19 mouse cellular contexts compared by ENCODE assay signal in the genomic region with DNA sequence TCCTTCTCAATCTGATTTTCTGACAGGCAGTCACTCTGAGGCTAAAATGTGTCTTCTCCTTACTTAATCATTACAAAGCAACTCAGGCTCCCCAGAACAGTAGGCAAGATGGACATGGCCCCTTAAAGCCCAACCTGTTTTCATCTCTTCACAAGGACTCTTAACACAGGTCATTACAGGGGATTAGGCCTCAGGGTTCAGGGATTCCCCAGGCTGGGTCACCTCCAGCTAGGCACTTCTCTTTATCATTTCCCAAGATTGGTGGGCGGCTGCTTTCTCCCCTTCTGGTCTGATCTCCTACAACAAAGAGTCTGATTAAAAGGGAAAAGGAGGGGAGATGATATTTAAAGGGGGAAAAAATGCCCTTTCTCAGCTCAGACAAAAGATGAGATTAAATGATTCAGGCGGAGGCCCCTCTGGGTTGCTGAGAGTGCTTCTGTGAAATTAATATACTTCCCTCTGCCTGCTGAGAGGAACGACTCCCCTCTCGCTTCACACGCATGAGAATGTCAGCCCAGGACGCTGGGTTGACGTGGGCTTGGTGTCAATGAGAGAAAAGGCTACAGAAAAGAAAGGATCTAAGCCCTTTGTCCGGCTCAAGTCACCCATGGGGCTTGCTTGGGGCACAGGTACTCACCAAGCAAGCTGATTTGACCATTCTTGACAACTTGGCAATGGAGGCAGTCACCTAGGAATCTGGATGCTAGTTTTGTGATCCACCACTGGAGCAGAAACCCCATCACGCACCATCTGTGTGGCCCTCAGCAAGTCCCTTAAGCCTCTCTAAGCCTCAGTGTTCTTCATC.
DNase-seq lines count a peak whose midpoint lies in the region; ATAC-seq lines count a peak whose summit lies in the region.
"Had no signal": no experiment of that assay in that cellular context is flagged by ENCODE, and none has a peak within 500 bp of the region (broad histone marks: within the 10 kb centered on the region; RNA-seq: fewer than 3 reads in every experiment).

No protein-coding gene starts in this region.

- peaks cover 5% of the 10 kb centered on the region; the same call in 1 of the 2 replicates for H3K27me3 ChIP-seq in forebrain, embryonic 12.5 days
- H3K27me3 ChIP-seq in forebrain, embryonic 16.5 days (replicated peaks; ENCODE audit: control insufficient read depth, insufficient read depth, low read length): no peaks in the 10 kb centered on the region
- H3K27me3 ChIP-seq in embryonic facial prominence, embryonic 11.5 days (ENCODE audit: control insufficient read depth, insufficient read depth, low read length): no peaks in the 10 kb centered on the region
- peaks cover 25% of the 10 kb centered on the region for H3K27me3 ChIP-seq in midbrain, embryonic 13.5 days
- H3K27me3 ChIP-seq: CH12.LX; heart, embryonic 12.5 days had no signal

- peak; percentile 56 for DNase-seq in embryo, embryonic 10 days (ENCODE audit: low spot score)
- peak; percentile 27 for DNase-seq in embryonic facial prominence, embryonic 11.5 days (ENCODE audit: low spot score)
- DNase-seq in lung, postnatal 25 days (ENCODE audit: low spot score): no peak
- DNase-seq in kidney, adult 18-20 months: no peak
- no peak for DNase-seq in urinary bladder, postnatal 4 days (ENCODE audit: low spot score in 2 of 2)
- DNase-seq: adrenal gland, postnatal 36 days; cerebellum, adult 18-20 months; heart, postnatal 14 days; kidney, adult 9 months; kidney, postnatal 25 days; liver, postnatal 0 days; lung, postnatal 14 days; thymus, postnatal 14 days had no signal

- H3K27ac ChIP-seq in forebrain, embryonic 12.5 days: no peak overlapping the region
- no peak overlapping the region for H3K27ac ChIP-seq in forebrain, embryonic 16.5 days (ENCODE audit: low read length)
- H3K27ac ChIP-seq in embryonic facial prominence, embryonic 11.5 days (replicated peaks; ENCODE audit: low read depth, low read length): no peak overlapping the region
- no peak overlapping the region for H3K27ac ChIP-seq in midbrain, embryonic 13.5 days
- H3K27ac ChIP-seq: limb, embryonic 10.5 days had no signal

- peak overlapping the region; percentile 13; the same call in 1 of the 2 replicates for H3K4me2 ChIP-seq in forebrain, embryonic 12.5 days
- no peak overlapping the region for H3K4me2 ChIP-seq in forebrain, embryonic 16.5 days (ENCODE audit: low read length)
- no peak overlapping the region for H3K4me2 ChIP-seq in embryonic facial prominence, embryonic 11.5 days (ENCODE audit: low read depth, low read length)
- H3K4me2 ChIP-seq in midbrain, embryonic 13.5 days (replicated peaks): peak overlapping the region; percentile 0; the same call in 1 of the 2 replicates
- H3K4me2 ChIP-seq: heart, embryonic 12.5 days had no signal

- H3K4me3 ChIP-seq in forebrain, embryonic 12.5 days (replicated peaks): no peak overlapping the region
- no peak overlapping the region for H3K4me3 ChIP-seq in forebrain, embryonic 16.5 days (replicated peaks; ENCODE audit: low read length)
- no peak overlapping the region for H3K4me3 ChIP-seq in embryonic facial prominence, embryonic 11.5 days (ENCODE audit: low read depth, low read length)
- no peak overlapping the region for H3K4me3 ChIP-seq in midbrain, embryonic 13.5 days (replicated peaks)
- H3K4me3 ChIP-seq: heart, embryonic 12.5 days; limb, embryonic 10.5 days had no signal

- H3K4me1 ChIP-seq in forebrain, embryonic 12.5 days: peaks cover 16% of the 10 kb centered on the region
- H3K4me1 ChIP-seq in forebrain, embryonic 16.5 days (replicated peaks; ENCODE audit: control insufficient read depth, insufficient read depth, low read length): peaks cover 9% of the 10 kb centered on the region
- no peaks in the 10 kb centered on the region for H3K4me1 ChIP-seq in embryonic facial prominence, embryonic 11.5 days (ENCODE audit: control insufficient read depth, insufficient read depth, low read length)
- H3K4me1 ChIP-seq in midbrain, embryonic 13.5 days (replicated peaks): peaks cover 10% of the 10 kb centered on the region
- H3K4me1 ChIP-seq: heart, embryonic 12.5 days; limb, embryonic 10.5 days had no signal

- peak; percentile 39; the same call in 1 of the 2 replicates for ATAC-seq in forebrain, embryonic 12.5 days (ENCODE audit: low FRiP score)
- no peak for ATAC-seq in forebrain, embryonic 16.5 days
- peak; percentile 82 for ATAC-seq in embryonic facial prominence, embryonic 11.5 days (replicated peaks; ENCODE audit: insufficient number of reproducible peaks, low FRiP score, low TSS enrichment, low read depth)
- ATAC-seq in midbrain, embryonic 13.5 days: peak; percentile 74
- ATAC-seq: liver, postnatal 0 days had no signal

- H3K9me3 ChIP-seq in forebrain, embryonic 12.5 days: no peaks in the 10 kb centered on the region
- H3K9me3 ChIP-seq in forebrain, embryonic 16.5 days (ENCODE audit: control insufficient read depth, low read length): no peaks in the 10 kb centered on the region
- H3K9me3 ChIP-seq in embryonic facial prominence, embryonic 11.5 days (replicated peaks; ENCODE audit: control insufficient read depth, low read length): no peaks in the 10 kb centered on the region
- no peaks in the 10 kb centered on the region for H3K9me3 ChIP-seq in midbrain, embryonic 13.5 days
- H3K9me3 ChIP-seq: heart, embryonic 12.5 days; limb, embryonic 10.5 days had no signal

- no peaks in the 10 kb centered on the region for H3K36me3 ChIP-seq in forebrain, embryonic 12.5 days (replicated peaks)
- H3K36me3 ChIP-seq in forebrain, embryonic 16.5 days (ENCODE audit: control insufficient read depth, insufficient read depth): no peaks in the 10 kb centered on the region
- no peaks in the 10 kb centered on the region for H3K36me3 ChIP-seq in embryonic facial prominence, embryonic 11.5 days (replicated peaks; ENCODE audit: control insufficient read depth, insufficient read depth, low read depth, low read length)
- H3K36me3 ChIP-seq in midbrain, embryonic 13.5 days: no peaks in the 10 kb centered on the region
- H3K36me3 ChIP-seq: heart, embryonic 12.5 days; limb, embryonic 10.5 days had no signal

- no peak overlapping the region for H3K9ac ChIP-seq in forebrain, embryonic 12.5 days
- no peak overlapping the region for H3K9ac ChIP-seq in forebrain, embryonic 16.5 days (replicated peaks; ENCODE audit: low read depth, low read length)
- H3K9ac ChIP-seq in embryonic facial prominence, embryonic 11.5 days (replicated peaks; ENCODE audit: low read length): no peak overlapping the region
- 0 out of 2 replicates have a peak overlapping the region, but pooled peaks have one; percentile 10 for H3K9ac ChIP-seq in midbrain, embryonic 13.5 days (replicated peaks)
- H3K9ac ChIP-seq: heart, embryonic 12.5 days; liver, postnatal 0 days had no signal

- WGBS in forebrain, embryonic 12.5 days: 4% methylated on average over 9 of the region's 9 CpGs
- 5% methylated on average over 9 of the region's 9 CpGs for WGBS in forebrain, embryonic 16.5 days
- WGBS in embryonic facial prominence, embryonic 11.5 days: 24% methylated on average over 9 of the region's 9 CpGs
- 4% methylated on average over 9 of the region's 9 CpGs for WGBS in midbrain, embryonic 13.5 days

Comparison
In these comparisons a context has a peak if more than half of its experiments do, and no peak if none do; other contexts are left out.
1. H3K4me2 ChIP-seq: peak in forebrain, embryonic 12.5 days (single experiment) and midbrain, embryonic 13.5 days (single experiment); none in forebrain, embryonic 16.5 days (single experiment) and embryonic facial prominence, embryonic 11.5 days (single experiment).
2. DNase-seq: peak in embryo, embryonic 10 days (single experiment) and embryonic facial prominence, embryonic 11.5 days (single experiment); none in lung, postnatal 25 days (single experiment), kidney, adult 18-20 months (single experiment) and urinary bladder, postnatal 4 days (0 of 2).